Mouse (Mus musculus) heart, embryonic 15.5 days (tissue): ENCODE results near the gene Pank3. TPM values are rescaled to one million over a fixed set of nuclear protein-coding genes. Genes with fewer than 3 reads are reported as not detected.
A peak's percentile ranks its signal among the peaks of the same experiment; 100 is the strongest.

Experiments used
- ATAC-seq: fragments of 200-750 bp; cut with Nextera tagmentation; replicated peaks from 2 replicates; pipeline ENCODE4 v1.8.0; 2017; ENCODE audit warnings: low read depth, moderate TSS enrichment; ENCODE audit not compliant: insufficient number of reproducible peaks, insufficient read depth, low FRiP score
- H3K27ac ChIP-seq: fragments of 300-500 bp; sonication (generic); 2 replicates; pipeline ENCODE4 v1.5.1; 2015; ENCODE audit warnings: mild to moderate bottlenecking, inconsistent platforms
- H3K27me3 ChIP-seq: fragments of 300-500 bp; sonication (generic); 2 replicates; pipeline ENCODE4 v1.6.1; 2015; ENCODE audit warnings: inconsistent platforms
- H3K36me3 ChIP-seq: fragments of 300-500 bp; sonication (generic); 2 replicates; pipeline ENCODE4 v1.6.1; 2015; ENCODE audit warnings: mild to moderate bottlenecking, inconsistent platforms
- H3K4me1 ChIP-seq: fragments of 300-500 bp; sonication (generic); replicated peaks from 2 replicates; pipeline ENCODE4 v1.6.1; 2015; ENCODE audit warnings: inconsistent platforms
- H3K4me2 ChIP-seq: fragments of 300-500 bp; sonication (generic); 2 replicates; pipeline ENCODE4 v1.6.1; 2015; ENCODE audit warnings: inconsistent platforms, mild to moderate bottlenecking, moderate library complexity
- H3K4me3 ChIP-seq: fragments of 300-500 bp; sonication (generic); 2 replicates; pipeline ENCODE4 v1.5.1; 2015; ENCODE audit warnings: mild to moderate bottlenecking, inconsistent platforms
- H3K9ac ChIP-seq: fragments of 300-500 bp; sonication (generic); 2 replicates; pipeline ENCODE4 v1.6.1; 2015; ENCODE audit warnings: mild to moderate bottlenecking, inconsistent platforms
- H3K9me3 ChIP-seq: fragments of 300-500 bp; sonication (generic); replicated peaks from 2 replicates; pipeline ENCODE4 v1.6.1; 2016; ENCODE audit warnings: inconsistent platforms
- WGBS: fragments of 180-500 bp; shearing (Covaris S2); methylation state at CpG from one replicate; pipeline ENCODE4 v1.1.7; 2015; ENCODE audit warnings: mixed read lengths; 5-methylcytosine and 5-hydroxymethylcytosine counted together
- polyA plus RNA-seq: library from polyadenylated mRNA; unstranded; fragments of >200 nt; fragmentation: Nextera tagmentation; extraction: Ambion mirVana; gene quantifications from 2 replicates; pipeline ENCODE4 v1.2.1, GENCODE M21; 2015

Pank3 gene
- 8.3 and 9.3 TPM in 2 replicates for polyA plus RNA-seq

DNA sequence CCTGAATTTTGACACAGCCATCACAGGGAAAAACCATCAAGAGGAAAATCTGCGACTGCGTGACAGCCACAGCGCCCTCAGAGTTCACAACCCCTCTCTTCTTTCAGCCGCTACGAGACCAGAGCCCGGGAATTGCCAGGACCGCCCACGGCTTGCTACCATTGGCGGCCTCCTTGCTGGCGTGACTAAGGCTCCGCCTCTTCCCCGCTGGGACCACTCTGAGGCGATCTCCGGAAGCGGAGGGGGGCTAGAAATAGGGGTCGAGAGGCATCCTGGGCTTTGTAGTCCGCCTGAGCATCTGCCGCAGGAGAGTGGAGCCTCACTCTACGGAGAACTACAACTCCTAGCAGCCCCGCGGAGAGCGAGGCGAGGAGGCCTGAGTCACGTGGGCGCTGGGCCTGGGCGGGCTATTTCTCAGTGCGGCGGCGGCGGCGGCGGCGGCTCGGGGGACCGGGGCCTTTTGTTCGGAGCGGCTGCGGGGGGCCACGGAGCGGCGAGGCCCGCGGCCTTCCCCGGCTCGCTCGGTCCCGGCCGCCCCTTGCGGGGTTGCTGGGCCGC lies at the start of gene Pank3:
Gene Pank3 (plus strand): TSS at position 297 of the 558 bp plus-strand sequence.
- peak within 1 kb of the TSS; percentile 86 for H3K9ac ChIP-seq
- no peaks in the 10 kb centered on the region for H3K27me3 ChIP-seq
- H3K4me2 ChIP-seq: peak within 1 kb of the TSS; percentile 71
- H3K27ac ChIP-seq: peak within 1 kb of the TSS; percentile 91
- H3K4me3 ChIP-seq: peak within 1 kb of the TSS; percentile 70
- peaks cover 10% of the 10 kb centered on the region for H3K4me1 ChIP-seq
- peak; percentile 100 for ATAC-seq
- H3K9me3 ChIP-seq: no peaks in the 10 kb centered on the region
- 1% methylated on average over 46 of the region's 50 CpGs for WGBS
- H3K36me3 ChIP-seq: no peaks in the 10 kb centered on the region; the same call in 1 of the 2 replicates

DNA sequence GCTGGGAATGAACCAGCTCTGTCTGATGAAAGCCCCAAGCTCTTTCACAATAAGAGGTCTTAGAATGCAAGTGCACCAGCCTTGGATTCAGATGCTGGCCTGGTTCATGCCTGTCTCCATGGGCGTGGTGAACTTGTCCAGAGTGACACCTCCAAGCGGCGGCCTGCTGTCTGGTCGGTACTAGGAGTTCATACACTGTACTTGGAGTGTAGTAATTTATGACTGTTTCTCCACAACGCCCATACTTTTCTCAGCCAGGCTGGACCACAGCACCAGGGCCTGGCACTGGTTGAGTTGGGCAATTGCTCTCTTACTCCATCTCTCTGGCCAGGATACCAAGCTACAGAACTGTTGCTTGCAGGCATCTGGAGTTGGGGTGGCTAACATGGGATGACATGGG lies 45.4 kb upstream of the Pank3 start:
- H3K9ac ChIP-seq: no peak overlapping the region
- no peaks in the 10 kb centered on the region for H3K9me3 ChIP-seq
- no peak overlapping the region for H3K27ac ChIP-seq
- no peak overlapping the region for H3K4me3 ChIP-seq
- H3K4me1 ChIP-seq: no peaks in the 10 kb centered on the region
- WGBS: 77% methylated on average over 5 of the region's 5 CpGs
- no peak for ATAC-seq
- H3K36me3 ChIP-seq: no peaks in the 10 kb centered on the region
- H3K4me2 ChIP-seq: no peak overlapping the region
- no peaks in the 10 kb centered on the region for H3K27me3 ChIP-seq

DNA sequence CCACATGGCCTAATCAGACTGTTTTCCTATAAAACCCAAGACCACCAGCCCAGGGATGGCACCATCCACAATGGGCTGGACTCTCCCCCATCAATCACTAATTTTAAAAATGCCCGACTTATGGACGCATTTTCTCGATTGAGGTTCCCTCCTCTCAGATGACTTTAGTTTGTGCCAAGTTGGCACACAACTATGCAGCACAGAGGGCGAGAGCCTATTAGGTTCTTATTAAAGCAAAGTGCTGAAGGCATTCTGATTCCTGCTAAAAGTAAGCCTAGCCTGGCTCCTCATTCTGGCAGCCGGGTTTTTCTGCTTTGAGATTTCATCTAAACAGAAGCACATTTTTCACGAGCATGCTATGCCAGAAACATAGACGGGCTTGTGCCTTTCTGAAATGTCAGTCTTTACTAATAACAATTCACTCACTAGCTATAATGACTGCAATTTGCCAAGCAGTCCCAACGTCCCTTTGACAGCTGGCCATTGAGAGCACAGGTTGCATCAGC lies 42.9 kb upstream of the Pank3 start:
- H3K4me3 ChIP-seq: no peak overlapping the region
- H3K27me3 ChIP-seq: no peaks in the 10 kb centered on the region
- no peak overlapping the region for H3K9ac ChIP-seq
- no peak for ATAC-seq
- no peaks in the 10 kb centered on the region for H3K9me3 ChIP-seq
- no peak overlapping the region for H3K4me2 ChIP-seq
- 72% methylated on average over 8 of the region's 8 CpGs for WGBS
- H3K27ac ChIP-seq: no peak overlapping the region
- H3K4me1 ChIP-seq: no peaks in the 10 kb centered on the region
- no peaks in the 10 kb centered on the region for H3K36me3 ChIP-seq

DNA sequence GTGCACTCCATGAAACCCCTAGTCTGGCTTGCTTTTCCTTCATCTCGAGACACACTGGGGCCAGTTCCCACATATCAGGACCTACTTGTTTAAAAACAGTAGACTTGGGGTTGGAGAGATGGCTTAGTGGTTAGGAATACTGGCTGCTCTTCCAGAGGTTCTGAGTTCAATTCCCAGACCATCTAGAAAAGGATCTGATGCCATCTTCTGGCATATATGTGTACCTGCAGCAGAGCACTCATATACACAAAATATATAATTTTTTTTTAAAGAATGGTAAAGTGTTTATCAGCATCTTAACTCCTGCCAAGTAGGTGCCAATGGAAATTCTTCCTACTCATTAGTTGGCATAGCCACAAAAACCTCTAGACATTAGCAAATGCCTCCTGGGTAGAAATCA lies 41.1 kb upstream of the Pank3 start:
- H3K4me1 ChIP-seq: no peaks in the 10 kb centered on the region
- no peak overlapping the region for H3K4me2 ChIP-seq
- H3K27ac ChIP-seq: no peak overlapping the region
- no peak for ATAC-seq
- H3K36me3 ChIP-seq: no peaks in the 10 kb centered on the region
- no peak overlapping the region for H3K9ac ChIP-seq
- no peaks in the 10 kb centered on the region for H3K9me3 ChIP-seq
- 88% methylated on average over 1 of the region's 1 CpGs for WGBS
- H3K4me3 ChIP-seq: no peak overlapping the region
- no peaks in the 10 kb centered on the region for H3K27me3 ChIP-seq

DNA sequence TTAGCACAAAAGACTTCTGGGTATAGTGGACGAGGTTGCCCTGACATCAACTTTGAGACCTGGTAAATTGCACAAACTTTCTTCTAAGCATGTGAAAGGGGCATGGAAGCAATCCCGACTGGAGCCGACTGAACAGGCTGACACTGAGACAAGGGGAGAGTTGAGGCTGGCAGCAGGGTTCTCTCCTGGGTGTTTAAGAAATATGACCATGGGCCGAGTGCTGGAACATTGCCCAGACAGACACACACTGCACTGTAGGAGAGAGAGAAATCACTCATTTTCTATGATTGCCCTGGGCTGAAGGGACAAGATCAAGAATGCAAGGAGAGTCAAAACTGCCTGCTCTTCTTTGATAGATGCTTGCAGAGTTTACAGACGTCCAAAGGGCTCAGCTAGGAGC lies 40.1 kb upstream of the Pank3 start:
- Histone ChIP-seq H3K27ac (no peak overlapping the region), H3K4me2 (no peak overlapping the region), H3K9ac (no peak overlapping the region), H3K4me1 (no peaks in the 10 kb centered on the region), H3K36me3 (no peaks in the 10 kb centered on the region), H3K4me3 (no peak overlapping the region), H3K9me3 (no peaks in the 10 kb centered on the region), H3K27me3 (no peaks in the 10 kb centered on the region)
- WGBS: 36% methylated on average over 5 of the region's 5 CpGs
- ATAC-seq: no peak

DNA sequence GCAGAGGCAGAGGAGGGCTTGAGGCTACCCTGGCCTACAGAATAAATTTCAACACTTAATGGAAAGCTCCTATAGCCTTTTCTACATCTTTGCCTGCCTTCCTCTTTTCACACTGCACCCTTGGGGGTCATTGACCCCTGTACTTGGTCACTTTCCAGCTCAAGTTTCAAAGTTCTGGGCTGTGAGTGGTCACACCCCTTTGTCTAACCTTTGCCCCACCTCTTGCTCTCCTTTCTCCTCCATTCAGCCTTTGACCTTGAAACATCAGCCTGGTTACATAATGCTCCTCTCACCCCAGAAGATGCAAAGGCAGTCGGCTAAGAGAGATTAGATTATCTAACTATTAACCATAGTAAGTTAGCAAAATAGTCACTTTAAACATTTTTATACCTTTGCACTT lies 36.9 kb upstream of the Pank3 start:
- no peak overlapping the region for H3K27ac ChIP-seq
- no peaks in the 10 kb centered on the region for H3K36me3 ChIP-seq
- WGBS: 54% methylated on average over 1 of the region's 1 CpGs
- H3K9me3 ChIP-seq: no peaks in the 10 kb centered on the region
- no peak overlapping the region for H3K4me3 ChIP-seq
- no peaks in the 10 kb centered on the region for H3K27me3 ChIP-seq
- no peak overlapping the region for H3K9ac ChIP-seq
- no peak overlapping the region for H3K4me2 ChIP-seq
- no peak for ATAC-seq
- H3K4me1 ChIP-seq: no peaks in the 10 kb centered on the region

DNA sequence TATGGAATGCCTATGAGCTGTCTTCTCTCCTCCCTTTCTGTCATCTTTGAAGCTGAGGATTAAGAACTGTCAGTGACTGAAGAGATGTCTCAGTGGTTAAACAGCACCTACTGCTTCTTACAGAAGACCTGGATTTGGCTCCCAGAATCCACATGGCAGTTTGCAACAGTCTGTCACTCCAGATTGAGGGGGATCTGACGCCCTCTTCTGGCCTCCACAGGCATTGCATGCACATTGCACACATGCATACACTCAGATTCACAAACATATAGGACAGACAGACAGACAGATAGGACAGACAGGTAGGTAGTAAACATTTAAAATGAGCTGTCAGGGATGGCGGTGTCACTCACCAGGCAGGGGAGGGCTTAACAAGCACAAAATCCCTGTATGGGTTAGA lies 32.5 kb upstream of the Pank3 start:
- H3K4me1 ChIP-seq: no peaks in the 10 kb centered on the region
- 62% methylated on average over 2 of the region's 2 CpGs for WGBS
- no peak overlapping the region for H3K4me2 ChIP-seq
- H3K9ac ChIP-seq: no peak overlapping the region
- H3K4me3 ChIP-seq: no peak overlapping the region
- no peaks in the 10 kb centered on the region for H3K9me3 ChIP-seq
- no peak for ATAC-seq
- no peak overlapping the region for H3K27ac ChIP-seq
- H3K27me3 ChIP-seq: no peaks in the 10 kb centered on the region
- H3K36me3 ChIP-seq: no peaks in the 10 kb centered on the region

DNA sequence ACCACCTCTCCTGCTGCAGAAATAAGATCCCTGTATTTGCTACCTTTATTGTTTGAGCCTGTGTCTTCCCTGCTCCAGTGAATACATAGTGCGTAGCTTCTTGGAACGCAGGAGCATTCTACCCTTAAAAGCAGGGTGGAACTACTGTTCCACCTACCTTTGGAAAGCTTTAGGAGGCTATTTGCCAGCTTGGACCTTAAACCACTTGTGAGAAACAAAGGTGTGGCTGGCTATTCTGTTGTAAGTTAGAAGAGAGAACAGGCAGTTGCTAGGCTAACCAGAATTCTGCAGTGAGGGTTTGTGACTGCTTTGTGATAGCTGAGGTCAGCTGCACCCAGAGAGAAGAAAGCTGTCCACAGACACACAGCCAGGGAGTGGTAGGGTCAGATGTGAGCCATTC lies 32.0 kb upstream of the Pank3 start:
- Histone ChIP-seq H3K27me3 (no peaks in the 10 kb centered on the region), H3K4me2 (no peak overlapping the region), H3K4me3 (no peak overlapping the region), H3K9ac (no peak overlapping the region), H3K9me3 (no peaks in the 10 kb centered on the region), H3K36me3 (no peaks in the 10 kb centered on the region), H3K27ac (no peak overlapping the region), H3K4me1 (no peaks in the 10 kb centered on the region)
- 93% methylated on average over 2 of the region's 2 CpGs for WGBS
- no peak for ATAC-seq

DNA sequence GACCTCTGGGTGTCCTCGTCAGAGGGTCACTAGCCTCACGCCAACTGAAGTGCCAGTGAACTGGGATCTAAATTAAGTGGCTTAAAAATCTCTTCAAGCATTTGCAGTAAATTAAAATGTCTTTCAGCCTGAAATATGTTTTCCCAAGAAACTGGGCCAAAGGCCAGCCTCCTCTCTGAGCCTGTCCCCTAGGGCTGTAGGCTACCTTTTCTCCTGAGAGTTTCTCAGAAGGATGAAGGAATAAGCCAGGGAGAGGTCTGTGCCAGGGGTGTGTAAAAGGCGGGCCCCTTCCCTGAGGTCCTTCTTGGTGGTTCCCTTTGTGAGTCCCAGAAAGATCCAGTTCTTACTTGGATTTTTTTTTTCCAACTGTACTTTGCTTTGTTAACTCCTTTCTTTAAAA lies 31.2 kb upstream of the Pank3 start:
- Histone ChIP-seq H3K27ac (no peak overlapping the region), H3K4me2 (no peak overlapping the region), H3K4me3 (no peak overlapping the region), H3K9ac (no peak overlapping the region), H3K27me3 (no peaks in the 10 kb centered on the region), H3K36me3 (no peaks in the 10 kb centered on the region), H3K9me3 (no peaks in the 10 kb centered on the region), H3K4me1 (no peaks in the 10 kb centered on the region)
- 67% methylated on average over 3 of the region's 3 CpGs for WGBS
- no peak for ATAC-seq

DNA sequence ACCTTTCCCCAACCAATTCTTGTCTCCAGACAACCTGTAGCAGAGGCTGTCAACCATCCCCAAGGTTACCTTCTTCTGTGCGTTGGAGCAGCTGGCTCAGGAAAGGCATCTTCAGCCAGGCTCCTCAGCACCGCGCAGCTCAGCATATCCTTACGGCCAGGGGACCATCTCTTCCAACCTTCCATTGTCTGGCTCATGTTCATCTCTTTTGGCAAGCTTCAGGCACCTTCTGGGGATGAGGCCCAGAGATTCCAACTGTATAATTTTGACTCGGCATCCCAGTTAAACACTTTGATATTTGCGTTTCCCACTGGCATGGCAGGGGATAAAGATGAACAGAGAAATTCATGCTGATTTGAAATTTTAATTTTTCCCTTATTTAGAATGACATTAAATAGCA lies 25.7 kb upstream of the Pank3 start:
- Histone ChIP-seq H3K27me3 (no peaks in the 10 kb centered on the region), H3K4me3 (no peak overlapping the region), H3K9ac (no peak overlapping the region), H3K27ac (no peak overlapping the region), H3K4me1 (no peaks in the 10 kb centered on the region), H3K36me3 (no peaks in the 10 kb centered on the region), H3K4me2 (no peak overlapping the region), H3K9me3 (0 out of 2 replicates have a peak, but pooled peaks cover 5% of the 10 kb centered on the region)
- ATAC-seq: no peak
- WGBS: 85% methylated on average over 6 of the region's 6 CpGs

DNA sequence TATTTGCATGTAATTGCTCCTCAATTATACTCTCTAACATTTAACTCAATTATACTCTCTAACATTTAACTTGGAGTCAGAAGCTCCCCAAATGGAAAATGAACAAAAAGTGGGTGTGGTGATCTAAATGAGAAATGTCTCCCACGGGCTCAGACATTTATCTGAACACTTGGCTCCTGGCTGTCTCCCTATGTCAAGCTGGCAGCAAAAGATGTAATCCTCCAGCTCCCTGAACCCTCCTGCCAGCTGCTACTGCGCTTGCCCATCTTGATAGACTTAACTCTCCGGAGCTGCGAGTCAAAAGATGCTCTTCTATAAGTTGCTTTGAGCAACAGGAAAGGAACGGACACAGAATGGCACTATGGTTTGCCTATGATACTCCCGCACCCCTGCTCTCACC lies 24.7 kb upstream of the Pank3 start:
- Histone ChIP-seq H3K4me3 (no peak overlapping the region), H3K9ac (no peak overlapping the region), H3K4me1 (no peaks in the 10 kb centered on the region), H3K27ac (no peak overlapping the region), H3K36me3 (no peaks in the 10 kb centered on the region), H3K9me3 (0 out of 2 replicates have a peak, but pooled peaks cover 5% of the 10 kb centered on the region), H3K27me3 (no peaks in the 10 kb centered on the region), H3K4me2 (no peak overlapping the region)
- WGBS: 74% methylated on average over 6 of the region's 6 CpGs
- no peak for ATAC-seq

DNA sequence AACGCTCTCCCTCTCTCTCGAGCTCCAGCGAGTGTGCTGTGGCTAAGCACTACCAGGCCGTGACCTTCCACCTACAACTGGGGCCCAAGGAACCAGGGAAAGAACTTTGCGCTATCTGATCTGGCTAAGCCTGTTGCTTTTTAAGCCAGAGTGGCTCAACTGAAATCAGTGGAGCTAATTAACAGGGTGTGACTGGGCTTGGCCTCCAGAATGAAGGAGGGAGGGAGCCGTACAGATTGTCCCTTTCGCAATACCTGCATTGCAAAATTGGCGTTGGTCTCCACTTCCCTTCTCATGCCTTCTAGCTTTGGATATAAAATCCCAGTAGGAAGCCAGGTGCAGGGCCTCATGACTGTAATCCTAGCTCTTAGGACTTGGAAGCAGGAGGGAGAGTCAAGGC lies 18.7 kb upstream of the Pank3 start:
- H3K4me3 ChIP-seq: no peak overlapping the region
- H3K4me1 ChIP-seq: no peaks in the 10 kb centered on the region
- no peaks in the 10 kb centered on the region for H3K27me3 ChIP-seq
- WGBS: 70% methylated on average over 8 of the region's 8 CpGs
- H3K4me2 ChIP-seq: no peak overlapping the region
- no peak overlapping the region for H3K27ac ChIP-seq
- no peak overlapping the region for H3K9ac ChIP-seq
- no peaks in the 10 kb centered on the region for H3K36me3 ChIP-seq
- ATAC-seq: no peak
- H3K9me3 ChIP-seq: no peaks in the 10 kb centered on the region
